Mouse (Mus musculus): ENCODE results near the gene Rhoh.

GRCm38 (mm10) chr5:65833092-65833491 is 27.9 kb upstream of the Rhoh start:
- no peak for TF ChIP-seq CTCF (IDR thresholded peaks at IDR 0.05)
- no peak for TF ChIP-seq EP300 (IDR thresholded peaks at IDR 0.05)

Data from lung, postnatal 0 days (tissue).